Mouse (Mus musculus) small intestine, adult 2 months (tissue): ENCODE data around the gene Fcgr1.

Experiments
- CTCF ChIP-seq: fragments of 200-500 bp; IDR thresholded peaks from 2 replicates; pipeline ENCODE4 v1.5.1; 2012; ENCODE audit warnings: low read depth, mild to moderate bottlenecking, control low read depth, inconsistent platforms, low read length, moderate library complexity, mixed read lengths; ENCODE audit not compliant: insufficient replicate concordance, insufficient read length; ENCODE audit errors: extremely low read depth
- POLR2A ChIP-seq: fragments of 200-500 bp; IDR thresholded peaks from 2 replicates; pipeline ENCODE4 v1.6.1; 2012; ENCODE audit warnings: low read depth, mild to moderate bottlenecking, control low read depth, inconsistent platforms, low read length, moderate library complexity

GRCm38 (mm10) chr3:96309441-96309840 is 15.7 kb upstream of the Fcgr1 start:
- TF ChIP-seq POLR2A (no peak), CTCF (no peak)
